In the genomic region with DNA sequence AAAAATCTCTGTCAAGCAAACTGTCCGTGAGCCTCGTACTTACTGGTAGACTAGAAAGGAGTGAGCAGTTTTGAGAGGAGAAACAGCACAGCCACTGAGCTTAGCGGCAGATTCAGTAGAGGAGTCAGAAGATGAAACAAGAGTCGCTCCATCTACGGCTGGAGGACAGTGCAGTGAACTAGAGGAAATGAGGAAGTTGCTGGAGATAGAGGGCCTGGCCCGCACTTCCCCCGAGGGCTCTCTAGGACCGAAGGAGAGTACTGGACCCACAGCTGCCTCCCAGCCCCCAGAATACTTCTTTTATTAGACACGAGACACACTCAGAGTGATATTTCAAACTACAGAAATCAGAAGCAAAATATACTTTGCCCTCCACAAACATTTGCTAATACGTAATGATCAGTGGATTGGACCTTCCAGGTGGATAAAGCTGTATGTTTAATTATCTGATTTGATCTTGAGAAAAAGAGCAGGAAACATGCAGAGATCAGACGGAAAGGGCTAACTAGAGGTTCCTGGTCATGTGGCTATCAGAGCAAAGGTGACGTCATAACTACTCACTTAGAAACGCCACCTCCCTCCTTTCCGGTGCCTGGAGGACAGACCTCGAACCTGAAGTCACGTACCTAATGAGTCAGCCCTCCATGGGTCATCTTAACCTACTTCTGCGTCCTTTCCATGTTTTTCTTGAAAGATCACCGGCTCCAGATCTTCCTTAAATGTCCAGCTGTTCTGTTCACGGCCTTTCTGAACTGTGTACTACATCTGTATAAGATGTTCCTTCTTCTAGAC, we compare ENCODE assay signal across 18 mouse cellular contexts.
DNase-seq lines count a peak whose midpoint lies in the region; ATAC-seq and TF ChIP-seq lines count a peak whose summit lies in the region.
"Had no signal": no experiment of that assay in that cellular context is flagged by ENCODE, and none has a peak within 500 bp of the region (broad histone marks: within the 10 kb centered on the region; RNA-seq: fewer than 3 reads in every experiment).

No protein-coding gene starts in this region.

- no peak overlapping the region for H3K4me2 ChIP-seq in CH12.LX (ENCODE audit: insufficient read depth, low read depth, poor library complexity, severe bottlenecking)
- H3K4me2 ChIP-seq in forebrain, embryonic 16.5 days (ENCODE audit: low read length): no peak overlapping the region
- H3K4me2 ChIP-seq: forebrain, embryonic 13.5 days; heart, embryonic 12.5 days; hindbrain, embryonic 15.5 days had no signal

- H3K9ac ChIP-seq in CH12.LX (ENCODE audit: insufficient read depth, low read depth): no peak overlapping the region
- no peak overlapping the region for H3K9ac ChIP-seq in forebrain, embryonic 16.5 days (replicated peaks; ENCODE audit: low read depth, low read length)
- H3K9ac ChIP-seq: forebrain, embryonic 13.5 days; heart, embryonic 12.5 days; hindbrain, embryonic 15.5 days had no signal

- WGBS in forebrain, embryonic 16.5 days: 91% methylated on average over 19 of the region's 19 CpGs

- H3K4me3 ChIP-seq in CH12.LX (replicated peaks in 1 of 3; ENCODE audit: low read depth in 2 of 3, low read length in 2 of 3, poor library complexity in 1 of 3): no peak overlapping the region
- no peak overlapping the region for H3K4me3 ChIP-seq in forebrain, embryonic 16.5 days (replicated peaks; ENCODE audit: low read length)
- H3K4me3 ChIP-seq: embryonic facial prominence, embryonic 10.5 days; forebrain, embryonic 13.5 days; heart, embryonic 12.5 days; hindbrain, embryonic 15.5 days had no signal

- H3K36me3 ChIP-seq in CH12.LX (replicated peaks in 1 of 2; ENCODE audit: control insufficient read depth in 1 of 2, insufficient read depth in 1 of 2, low read length in 1 of 2): no peaks in the 10 kb centered on the region
- no peaks in the 10 kb centered on the region for H3K36me3 ChIP-seq in forebrain, embryonic 16.5 days (ENCODE audit: control insufficient read depth, insufficient read depth)
- H3K36me3 ChIP-seq: embryonic facial prominence, embryonic 10.5 days; heart, embryonic 12.5 days; hindbrain, embryonic 15.5 days had no signal

- in situ Hi-C loops in CH12.LX (cut with MboI; ENCODE audit: low pct_ligation_motif_present, low pct_unique_long_range_greater_than_20kb, low sequenced_read_pairs): no loop called here

- DNase-seq in 416B (ENCODE audit: low read depth) (peak; percentile 32), CH12.LX (ENCODE audit: extremely low read depth) (peak; percentile 56)
- DNase-seq: adrenal gland, adult 8-10 months; B cell, adult 2 months; cerebellum, adult 11-12 months; cerebellum, adult 9-10 months; cerebellum, postnatal 36 days; gastrocnemius, postnatal 36 days; kidney, adult 11 months had no signal

- no peak for TF ChIP-seq CTCF in CH12.LX (conservative IDR thresholded peaks at IDR 0.05 in 1 of 2, IDR thresholded peaks at IDR 0.05 in 1 of 2; ENCODE audit: low read depth in 2 of 2, low read length in 2 of 2)

- TF ChIP-seq POLR2A in CH12.LX (IDR thresholded peaks at IDR 0.05; ENCODE audit: low read depth, low read length): no peak

- H3K27ac ChIP-seq in CH12.LX (ENCODE audit: insufficient read depth, low read depth): no peak overlapping the region
- H3K27ac ChIP-seq in forebrain, embryonic 16.5 days (ENCODE audit: low read length): no peak overlapping the region
- H3K27ac ChIP-seq: embryonic facial prominence, embryonic 10.5 days; forebrain, embryonic 13.5 days; hindbrain, embryonic 15.5 days had no signal

- peaks cover 0 to 14% of the 10 kb centered on the region in 2 experiments; a peak in 2 of 4 replicates for H3K4me1 ChIP-seq in CH12.LX (ENCODE audit: control insufficient read depth in 1 of 2, insufficient read depth in 2 of 2)
- no peaks in the 10 kb centered on the region for H3K4me1 ChIP-seq in forebrain, embryonic 16.5 days (replicated peaks; ENCODE audit: control insufficient read depth, insufficient read depth, low read length)
- H3K4me1 ChIP-seq: heart, embryonic 12.5 days had no signal

- H3K9me3 ChIP-seq in CH12.LX (replicated peaks; ENCODE audit: low read length): no peaks in the 10 kb centered on the region
- no peaks in the 10 kb centered on the region for H3K9me3 ChIP-seq in forebrain, embryonic 16.5 days (ENCODE audit: control insufficient read depth, low read length)
- H3K9me3 ChIP-seq: embryonic facial prominence, embryonic 10.5 days; forebrain, embryonic 13.5 days; heart, embryonic 12.5 days; hindbrain, embryonic 15.5 days had no signal

- no peak for TF ChIP-seq EP300 in CH12.LX (IDR thresholded peaks at IDR 0.05; ENCODE audit: low read length)

- dilution Hi-C loops in CH12.LX (cut with MboI; ENCODE audit: extremely low pct_ligation_motif_present, extremely low pct_unique_long_range_greater_than_20kb, low sequenced_read_pairs): no loop called here

- no peaks in the 10 kb centered on the region for H3K27me3 ChIP-seq in CH12.LX (replicated peaks)
- no peaks in the 10 kb centered on the region for H3K27me3 ChIP-seq in forebrain, embryonic 16.5 days (replicated peaks; ENCODE audit: control insufficient read depth, insufficient read depth, low read length)
- H3K27me3 ChIP-seq: forebrain, embryonic 13.5 days; heart, embryonic 12.5 days; hindbrain, embryonic 15.5 days had no signal

- H3K79me2 ChIP-seq in CH12.LX (replicated peaks; ENCODE audit: control insufficient read depth, extremely low read depth, insufficient read depth, poor library complexity, severe bottlenecking): no peaks in the 10 kb centered on the region

- peak; percentile 81 for ATAC-seq in granulocyte monocyte progenitor cell, adult 5-6 weeks (replicated peaks; ENCODE audit: poor library complexity, severe bottlenecking)
- ATAC-seq in neutrophil, adult 5-6 weeks (ENCODE audit: extremely low read depth, insufficient number of reproducible peaks, low FRiP score, poor library complexity, severe bottlenecking): 0 out of 2 replicates have a peak, but pooled peaks have one; percentile 30
- no peak for ATAC-seq in forebrain, embryonic 16.5 days
- ATAC-seq in cerebellum, adult (ENCODE audit: insufficient number of reproducible peaks, low FRiP score, low TSS enrichment): no peak
- ATAC-seq: CD4-positive, CD25-positive, alpha-beta regulatory T cell, adult 4 months; forebrain, embryonic 13.5 days had no signal

- TF ChIP-seq RAD21 in CH12.LX (IDR thresholded peaks at IDR 0.05; ENCODE audit: low read depth, low read length): no peak

TF ChIP-seq in CH12.LX, 34 proteins besides CTCF, POLR2A, EP300 and RAD21:
- no peak for TF ChIP-seq MXI1 (IDR thresholded peaks at IDR 0.05; ENCODE audit: low read depth, low read length)
- TF ChIP-seq E2F4 (IDR thresholded peaks at IDR 0.05; ENCODE audit: insufficient replicate concordance, low read depth, low read length): no peak
- no peak for TF ChIP-seq JUN (IDR thresholded peaks at IDR 0.05; ENCODE audit: insufficient read depth, low read depth, low read length)
- TF ChIP-seq TCF12 (IDR thresholded peaks at IDR 0.05; ENCODE audit: low read depth, low read length): no peak
- no peak for TF ChIP-seq POLR2AphosphoS2 (IDR thresholded peaks at IDR 0.05; ENCODE audit: low read depth, low read length)
- no peak for TF ChIP-seq ZMIZ1 (IDR thresholded peaks at IDR 0.05; ENCODE audit: low read depth, low read length)
- TF ChIP-seq TBP (conservative IDR thresholded peaks at IDR 0.05; ENCODE audit: low read depth, low read length): no peak
- TF ChIP-seq SMC3 (IDR thresholded peaks at IDR 0.05; ENCODE audit: low read depth, low read length): no peak
- TF ChIP-seq BHLHE40 (IDR thresholded peaks at IDR 0.05; ENCODE audit: low read depth, low read length): no peak
- TF ChIP-seq USF2 (conservative IDR thresholded peaks at IDR 0.05; ENCODE audit: low read depth, low read length): no peak
- no peak for TF ChIP-seq ZNF384 (IDR thresholded peaks at IDR 0.05; ENCODE audit: low read depth, low read length)
- no peak for TF ChIP-seq ZC3H11A (IDR thresholded peaks at IDR 0.05; ENCODE audit: low read depth, low read length)
- TF ChIP-seq MAFK (IDR thresholded peaks at IDR 0.05; ENCODE audit: insufficient replicate concordance, low read length): no peak
- TF ChIP-seq KAT2A (IDR thresholded peaks at IDR 0.05; ENCODE audit: insufficient replicate concordance, low read length): no peak
- no peak for TF ChIP-seq RCOR1 (conservative IDR thresholded peaks at IDR 0.05; ENCODE audit: low read depth, low read length)
- no peak for TF ChIP-seq USF1 (IDR thresholded peaks at IDR 0.05; ENCODE audit: low read depth, low read length)
- no peak for TF ChIP-seq ELF1 (IDR thresholded peaks at IDR 0.05; ENCODE audit: low read depth, low read length)
- no peak for TF ChIP-seq GABPA (IDR thresholded peaks at IDR 0.05; ENCODE audit: insufficient replicate concordance, low read depth, low read length)

Comparison
In these comparisons a context has a peak if more than half of its experiments do, and no peak if none do; other contexts are left out.
1. ATAC-seq: peak in granulocyte monocyte progenitor cell, adult 5-6 weeks (single experiment) and neutrophil, adult 5-6 weeks (single experiment); none in forebrain, embryonic 16.5 days (single experiment) and cerebellum, adult (single experiment).